Mouse (Mus musculus): ENCODE measurements around the gene Tmem132c.

DNA sequence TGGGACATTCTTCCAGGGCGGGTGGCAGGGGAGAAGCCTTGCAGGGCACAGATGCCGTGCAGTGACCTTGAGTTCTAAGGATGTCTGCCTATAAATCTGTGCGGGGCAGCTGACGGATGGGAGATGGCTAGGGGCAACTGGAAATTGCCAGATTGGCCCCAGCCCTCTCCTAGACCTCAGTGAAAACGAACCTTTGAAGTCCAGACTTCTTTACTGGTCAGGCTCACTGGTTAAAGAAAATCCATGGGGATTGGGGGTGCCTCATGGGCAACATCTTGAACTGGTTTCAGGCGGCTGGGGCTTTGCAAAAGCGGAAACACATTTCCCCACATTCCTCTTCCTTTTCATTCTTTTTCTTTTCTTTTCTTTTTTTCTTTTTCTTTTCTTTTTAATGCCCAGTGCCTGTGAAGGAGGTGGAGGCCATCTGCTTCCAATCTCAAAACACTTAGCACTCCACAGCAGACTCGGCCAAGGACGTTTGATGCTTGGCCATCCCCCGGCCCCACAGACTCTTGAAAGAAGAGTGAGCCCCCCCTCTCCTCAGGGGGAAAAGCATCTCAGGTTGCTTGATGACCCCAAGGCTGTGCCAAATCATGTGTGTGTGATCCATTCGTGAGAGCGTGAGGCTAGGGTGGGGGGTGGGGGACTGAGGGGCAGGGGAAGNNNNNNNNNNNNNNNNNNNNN, 77.6 kb downstream of the Tmem132c start:
- no peak for TF ChIP-seq CTCF (conservative IDR thresholded peaks at IDR 0.05; ENCODE audit: low read length)
- TF ChIP-seq NANOG (IDR thresholded peaks at IDR 0.05; ENCODE audit: borderline replicate concordance, low read length) = no peak
- no peak for TF ChIP-seq POU5F1 (IDR thresholded peaks at IDR 0.05; ENCODE audit: borderline replicate concordance, low read length)

Measured in E14TG2a.4 (cell line).